Mouse (Mus musculus) 3T3-L1 (cell line): ENCODE measurements around the gene Dnajc28.

ENCODE experiments used
- DNase-seq: peaks from one replicate; pipeline ENCODE4 v3.0.0-alpha.2; 2015; ENCODE audit warnings: low read depth, low spot score

The Dnajc28 gene

DNA sequence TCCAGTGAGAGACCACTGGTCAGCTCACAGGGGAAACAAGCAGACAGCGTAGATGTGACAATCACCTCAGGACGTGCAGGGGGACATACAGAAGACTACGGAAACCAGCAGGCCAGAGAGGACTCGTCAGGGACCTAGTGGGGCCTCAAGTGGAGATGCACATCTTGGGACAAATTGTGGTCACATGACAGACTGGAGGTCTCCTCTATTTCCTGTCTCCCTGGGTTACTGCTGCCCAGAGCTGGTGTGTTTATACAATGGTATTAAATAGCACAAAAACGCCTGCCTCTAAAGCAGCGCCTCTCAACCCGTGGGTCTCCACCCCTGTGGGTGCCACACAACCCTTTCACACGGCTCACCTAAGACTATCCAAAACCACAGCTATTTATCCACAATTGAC lies 26.7 kb downstream of the Dnajc28 start:
- no peak for DNase-seq

DNA sequence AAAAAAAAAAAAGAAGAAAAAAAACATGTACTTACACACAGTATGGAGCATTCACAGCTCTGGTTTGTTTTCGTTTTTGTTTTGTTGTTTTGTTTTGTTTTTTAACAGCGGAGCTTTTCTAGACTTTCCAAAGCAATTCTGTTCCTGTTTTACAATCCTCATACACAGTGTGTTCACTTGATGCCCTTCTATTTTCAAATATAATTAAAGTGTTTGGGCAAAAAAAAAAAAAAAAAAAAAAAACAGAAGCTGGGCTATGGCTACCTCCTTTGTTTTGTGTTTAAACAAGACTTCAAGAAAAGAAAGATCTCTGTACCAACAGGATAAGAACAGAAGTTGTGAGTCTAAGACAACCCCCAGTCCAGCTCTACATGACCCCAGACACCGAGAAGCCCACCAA lies 30.1 kb downstream of the Dnajc28 start:
- DNase-seq, result no peak

DNA sequence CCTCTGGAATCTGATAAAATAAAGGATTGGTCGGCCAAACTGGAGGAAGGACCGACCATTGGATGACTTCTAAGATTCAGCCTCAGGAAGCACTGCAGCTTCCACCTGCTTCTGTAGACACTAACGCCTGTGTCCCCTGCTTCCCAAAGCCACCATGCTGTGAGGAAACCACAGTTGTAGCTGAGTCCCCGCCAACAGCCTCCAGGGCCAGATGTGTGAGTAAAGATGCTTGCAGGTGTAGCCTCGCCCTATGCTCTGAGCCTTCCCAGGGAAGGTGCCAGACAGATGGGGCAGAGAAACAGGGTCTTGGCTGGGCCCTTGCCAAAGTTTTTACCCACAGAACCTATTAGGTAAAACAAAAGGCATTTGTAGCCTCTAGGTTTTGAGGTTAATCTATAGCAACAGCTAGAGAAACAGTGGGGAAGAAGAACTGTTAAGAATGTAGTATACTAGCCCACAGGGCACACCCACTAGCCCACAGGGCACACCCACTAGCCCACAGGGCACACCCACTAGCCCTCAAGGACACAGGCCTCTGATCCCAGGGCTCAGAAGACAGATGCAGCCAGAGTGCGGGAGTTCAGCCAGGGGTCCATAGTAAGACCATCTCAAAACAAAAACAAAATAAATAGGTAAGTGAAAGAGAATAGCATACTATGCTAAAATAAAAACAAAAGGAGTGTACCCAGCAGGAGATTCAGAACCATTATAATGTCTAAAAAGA lies 30.9 kb downstream of the Dnajc28 start:
- no peak for DNase-seq

DNA sequence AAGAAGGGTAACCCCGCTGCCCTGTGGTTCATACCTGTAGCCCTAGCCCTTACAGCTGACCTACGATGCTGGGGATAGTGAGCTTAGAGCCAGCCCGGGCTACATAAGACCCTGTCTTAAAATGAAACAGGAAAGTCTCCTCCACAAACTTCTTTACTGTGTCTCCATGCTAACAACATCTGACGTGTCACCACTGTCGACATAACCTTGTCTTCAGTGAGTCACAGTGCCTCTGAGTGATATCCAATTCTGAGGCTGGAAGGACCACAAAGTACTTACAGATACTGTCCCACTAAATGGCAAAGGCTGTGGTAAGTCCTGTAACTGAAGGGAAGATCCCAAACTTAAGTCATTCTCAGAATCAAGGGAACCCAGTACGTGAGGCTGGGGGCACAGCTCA lies 32.6 kb downstream of the Dnajc28 start:
- no peak for DNase-seq

DNA sequence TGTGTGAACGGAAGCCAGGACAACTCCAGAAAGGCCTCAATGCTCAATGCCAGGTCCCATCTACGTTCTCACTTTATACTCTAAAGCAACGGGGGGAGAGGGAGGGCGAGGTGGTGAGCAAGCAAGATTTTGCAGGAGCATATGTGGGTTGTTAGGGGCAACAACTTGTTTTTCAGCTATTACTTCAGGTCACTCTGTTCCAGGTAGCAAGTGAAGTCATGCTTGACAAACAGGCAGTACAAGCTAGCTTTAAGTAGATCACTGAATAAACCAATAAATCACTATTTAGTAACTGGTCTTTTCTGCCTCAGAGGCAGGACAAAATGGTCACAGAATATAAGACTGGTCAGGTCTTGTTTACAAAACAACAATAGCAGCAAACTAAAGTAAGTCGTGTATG lies 33.2 kb downstream of the Dnajc28 start:
- no peak for DNase-seq

DNA sequence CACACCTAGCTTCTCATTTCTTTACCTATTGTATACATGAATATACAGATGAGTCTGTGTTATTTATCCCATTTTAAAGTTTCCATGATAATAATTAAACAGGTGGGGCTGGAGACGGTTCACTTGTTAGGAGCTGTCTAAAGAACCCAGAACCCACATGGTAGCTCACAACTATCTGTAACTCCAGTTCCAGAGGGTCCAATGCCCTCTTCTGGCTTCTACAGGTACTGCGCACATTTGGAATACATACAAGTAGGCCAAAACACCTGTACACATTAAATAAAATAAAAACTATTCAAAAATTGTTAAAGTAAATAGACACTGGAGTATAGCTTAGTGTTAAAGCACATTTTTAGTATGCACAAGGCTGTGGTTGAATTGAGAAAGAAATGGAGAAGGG lies 36.5 kb downstream of the Dnajc28 start:
- peak; percentile 66 for DNase-seq

DNA sequence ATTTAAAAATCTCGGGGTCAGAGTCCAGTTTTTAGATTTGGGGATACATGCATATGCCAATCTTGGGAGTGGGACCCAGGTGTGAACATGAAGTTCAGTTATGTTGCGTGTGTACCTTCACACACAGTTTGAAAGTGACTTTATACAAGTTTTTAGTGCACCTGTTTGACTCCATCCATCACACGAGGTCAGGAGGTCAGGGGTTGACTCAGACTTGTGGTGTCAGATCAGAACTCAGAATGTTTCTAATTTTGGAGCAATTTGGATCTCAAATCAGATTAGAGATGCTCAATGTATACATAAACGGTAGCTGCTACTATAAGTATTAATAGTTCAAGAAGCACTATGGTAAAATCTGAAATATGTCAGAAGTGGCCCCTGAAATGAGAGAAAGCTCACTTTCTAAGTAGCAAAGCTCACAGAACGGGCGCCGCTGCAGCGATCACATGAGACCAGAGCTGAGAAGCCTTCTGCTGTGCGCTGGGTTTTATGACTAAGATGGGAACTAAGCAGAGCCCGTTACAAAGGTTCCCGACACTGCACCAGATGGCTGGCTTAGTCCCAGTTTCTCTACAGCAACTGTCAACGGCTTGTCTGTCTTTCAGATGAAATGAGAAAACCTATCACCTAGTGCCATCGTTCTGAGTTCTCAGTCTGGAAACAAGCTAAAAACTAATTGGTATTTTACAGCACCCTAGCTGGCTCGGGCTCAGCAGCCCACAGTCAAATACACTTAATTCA lies 39.7 kb downstream of the Dnajc28 start:
- no peak for DNase-seq

DNA sequence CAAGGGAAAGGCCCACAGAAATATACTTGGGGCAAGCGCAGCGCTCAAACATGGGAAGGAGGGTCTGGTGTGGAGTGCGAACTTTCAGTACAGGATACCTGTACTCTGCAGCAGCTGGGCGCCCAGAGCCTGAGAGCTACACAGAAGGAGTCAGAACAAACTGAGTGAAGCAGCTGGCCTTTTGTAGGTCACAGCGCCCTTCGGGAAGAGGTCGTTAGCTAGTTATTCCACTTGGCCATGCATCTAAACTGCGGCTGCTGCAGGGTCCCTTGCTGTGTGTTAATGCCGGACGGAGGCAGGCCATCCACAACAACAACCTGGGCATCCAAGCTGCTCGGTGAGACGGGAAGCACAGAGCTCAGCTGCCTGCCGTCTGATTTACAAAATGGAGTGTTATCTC lies 43.7 kb downstream of the Dnajc28 start:
- DNase-seq, result no peak

DNA sequence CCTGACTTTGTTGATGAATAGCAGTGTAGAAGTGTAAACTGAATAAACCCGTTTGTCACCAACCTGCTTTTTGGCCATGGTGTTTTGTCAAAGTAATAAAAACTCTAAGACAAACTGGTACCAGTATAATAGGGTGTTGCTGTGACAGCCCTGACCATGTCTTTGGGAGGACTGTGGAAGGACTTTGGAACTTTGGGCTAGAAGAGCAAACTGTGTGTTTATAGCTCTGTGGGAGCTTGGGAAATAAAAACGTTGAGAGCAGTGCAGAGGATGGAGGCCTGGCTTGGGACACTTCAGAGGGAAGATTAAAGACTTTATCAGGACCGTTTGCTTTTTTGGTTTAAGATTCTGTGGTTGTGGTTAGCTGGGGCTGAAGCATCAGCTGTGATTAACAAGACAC lies 47.7 kb downstream of the Dnajc28 start:
- no peak for DNase-seq

DNA sequence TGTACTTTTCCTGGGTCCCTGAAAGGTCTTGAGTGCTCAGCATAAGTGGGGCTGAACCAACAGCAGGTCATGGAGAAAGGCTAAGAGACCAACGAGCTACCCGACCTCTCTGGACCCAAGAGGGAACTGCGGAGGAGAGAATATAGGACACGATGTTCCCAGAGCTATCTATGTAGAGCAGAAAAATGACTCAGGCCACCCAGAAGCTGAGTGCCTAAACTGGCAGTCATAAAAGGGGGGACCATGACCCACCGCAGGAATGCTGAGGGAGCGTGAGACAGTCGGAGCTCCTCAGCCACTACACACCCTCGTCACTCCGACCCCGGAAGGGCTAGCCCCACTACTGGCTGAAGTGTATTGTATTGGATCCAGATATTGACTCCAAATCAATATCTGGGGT lies 49.9 kb downstream of the Dnajc28 start:
- no peak for DNase-seq

DNA sequence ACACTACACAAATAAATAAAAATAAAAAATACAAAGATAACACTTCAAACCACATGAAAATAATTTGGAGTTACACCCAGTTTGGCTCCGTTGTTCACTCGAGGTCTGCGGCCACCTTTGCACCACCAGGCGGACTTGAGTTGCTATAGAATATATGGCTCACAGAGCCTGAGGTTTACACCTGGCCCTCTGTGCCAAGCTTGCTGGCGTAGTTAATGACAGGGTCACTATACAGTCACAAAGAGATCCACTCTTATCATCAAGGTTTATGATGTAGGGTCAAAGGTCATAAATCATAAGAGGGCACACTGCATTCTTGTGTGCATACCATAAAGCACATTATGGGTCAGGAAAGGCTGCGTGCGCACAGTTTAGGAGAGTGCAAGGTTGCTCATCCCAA lies 52.8 kb downstream of the Dnajc28 start:
- no peak for DNase-seq

DNA sequence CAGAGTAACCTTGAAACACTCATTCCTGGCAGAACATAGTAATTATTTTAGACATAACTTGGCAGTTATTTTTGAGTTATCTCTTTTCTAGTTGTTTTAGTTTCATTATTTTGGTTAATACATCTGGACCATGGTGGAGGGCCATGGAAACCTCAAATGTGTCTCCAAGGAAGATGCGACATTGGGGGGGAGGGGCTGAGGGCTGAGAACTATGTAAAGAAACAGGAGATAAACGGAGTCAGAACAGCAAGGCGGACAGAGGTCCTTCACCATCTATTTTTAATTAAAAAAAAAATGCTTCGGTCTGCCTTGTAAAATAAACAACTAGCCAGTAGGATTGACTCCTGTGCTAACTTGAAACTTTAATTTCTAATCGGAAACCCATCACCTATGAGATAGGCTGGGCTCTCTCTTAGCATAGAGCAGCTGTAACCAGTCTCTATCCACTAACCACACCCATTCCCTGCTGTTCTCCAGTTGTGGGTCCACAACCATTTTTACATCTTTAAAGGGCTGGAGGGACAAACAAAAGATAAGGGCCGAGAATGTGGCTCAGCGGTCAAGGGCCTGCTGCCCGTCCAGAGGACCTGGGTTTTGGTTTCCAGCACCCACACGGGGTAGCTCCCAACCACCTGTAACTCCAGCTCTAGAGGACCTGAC lies 53.4 kb downstream of the Dnajc28 start:
- no peak for DNase-seq

DNA sequence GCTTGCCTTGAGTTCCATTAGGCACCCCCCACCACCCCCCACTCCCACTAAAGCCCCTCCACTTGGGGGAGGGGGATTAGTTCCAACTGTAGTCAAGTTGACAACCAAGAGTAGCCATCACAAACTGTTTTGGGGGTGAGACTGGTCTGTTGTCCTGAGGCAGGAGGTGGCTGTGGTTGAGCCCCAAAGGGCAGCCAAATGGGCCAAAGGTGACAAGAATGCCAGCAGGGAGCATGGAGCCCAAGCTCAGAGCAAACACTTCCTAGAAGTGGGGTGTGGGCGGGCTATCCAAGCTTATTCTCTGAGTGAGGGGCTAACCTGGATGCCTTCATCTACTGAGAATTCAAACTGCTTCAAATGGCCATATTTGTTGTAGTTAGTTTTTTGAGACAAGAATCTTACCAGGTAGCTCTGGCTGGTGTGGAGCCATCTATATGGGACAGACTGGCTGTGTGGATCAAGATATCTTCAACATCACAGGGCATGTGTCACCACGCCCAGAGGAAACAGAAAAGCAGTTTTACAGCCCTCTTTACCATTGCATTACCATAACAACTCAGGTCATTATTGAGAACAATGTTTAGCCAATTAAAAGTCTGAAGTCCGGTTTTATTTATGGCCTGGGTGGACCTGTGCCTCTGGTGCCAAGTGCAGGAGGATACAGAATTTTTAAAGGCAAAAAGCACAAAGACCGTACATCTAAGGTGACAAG lies 54.1 kb downstream of the Dnajc28 start:
- no peak for DNase-seq
